In the genomic region with DNA sequence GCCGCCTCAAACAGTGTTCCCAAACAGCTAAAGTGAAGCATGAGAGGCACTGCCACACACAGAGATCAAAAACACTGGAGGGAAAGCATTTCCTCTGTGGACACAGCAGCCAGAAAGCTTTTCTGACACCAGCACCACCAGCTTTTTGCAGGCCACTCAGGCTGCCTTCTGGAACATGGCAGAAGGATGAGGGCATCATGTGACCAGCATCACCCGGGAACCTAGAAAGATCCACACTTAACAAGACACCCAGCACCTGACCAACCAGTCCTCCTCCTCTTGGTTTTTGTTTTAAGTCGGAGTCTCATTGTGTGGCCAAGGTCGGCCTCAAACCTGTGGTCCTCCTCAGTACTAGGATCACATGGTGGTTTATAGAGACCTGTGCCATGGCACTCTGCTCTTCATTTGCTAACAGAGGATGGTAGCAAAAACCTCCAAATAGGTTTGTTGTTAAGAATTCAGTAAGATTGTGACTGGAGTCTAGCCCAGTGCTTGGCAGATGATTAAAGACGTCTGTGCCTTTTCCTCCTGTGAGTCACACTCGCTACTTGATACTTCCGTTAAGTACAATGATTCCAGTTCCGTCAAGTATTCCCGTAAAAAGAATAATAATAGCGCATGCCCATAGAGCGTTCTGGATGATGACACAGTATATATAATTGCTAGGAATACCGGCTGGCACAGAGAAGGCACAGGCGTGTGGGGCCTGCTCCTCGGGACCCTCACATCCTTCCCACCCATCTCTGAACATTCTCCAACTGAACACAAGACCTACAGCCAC, we compare ENCODE assay signal across 9 mouse cellular contexts. TPM values are rescaled to one million over a fixed set of nuclear protein-coding genes. Genes with fewer than 3 reads are reported as not detected.
DNase-seq lines count a peak whose midpoint lies in the region; ATAC-seq and TF ChIP-seq lines count a peak whose summit lies in the region.
"Had no signal": no experiment of that assay in that cellular context is flagged by ENCODE, and none has a peak within 500 bp of the region (broad histone marks: within the 10 kb centered on the region; RNA-seq: fewer than 3 reads in every experiment).

No protein-coding gene starts in this region.

- DNase-seq in forebrain, embryonic 11.5 days (ENCODE audit: low spot score), result no peak
- DNase-seq in thymus, adult 2 months, result no peak
- no peak for DNase-seq in thymus, adult 18-20 months
- peak; percentile 84 for DNase-seq in kidney, postnatal 0 days (ENCODE audit: low spot score)
- DNase-seq in stomach, postnatal 0 days (ENCODE audit: low spot score), result no peak
- no peak for DNase-seq in adrenal gland, postnatal 25 days
- DNase-seq in hindbrain, embryonic 10.5 days (ENCODE audit: low spot score), result no peak

- no peak overlapping the region for H3K4me2 ChIP-seq in forebrain, embryonic 13.5 days
- H3K4me2 ChIP-seq in forebrain, embryonic 11.5 days (ENCODE audit: low read depth, low read length, severe bottlenecking), result no peak overlapping the region
- H3K4me2 ChIP-seq in kidney, postnatal 0 days (ENCODE audit: low read length), result no peak overlapping the region
- H3K4me2 ChIP-seq in stomach, postnatal 0 days (replicated peaks; ENCODE audit: low read depth), result no peak overlapping the region

- H3K9me3 ChIP-seq in forebrain, embryonic 13.5 days (replicated peaks), result no peaks in the 10 kb centered on the region
- H3K9me3 ChIP-seq in forebrain, embryonic 11.5 days (ENCODE audit: control insufficient read depth, low read length), result no peaks in the 10 kb centered on the region
- H3K9me3 ChIP-seq in kidney, postnatal 0 days (replicated peaks; ENCODE audit: low read length), result no peaks in the 10 kb centered on the region
- no peaks in the 10 kb centered on the region for H3K9me3 ChIP-seq in stomach, postnatal 0 days (ENCODE audit: control insufficient read depth, low read length)
- no peaks in the 10 kb centered on the region for H3K9me3 ChIP-seq in hindbrain, embryonic 10.5 days

- H3K4me1 ChIP-seq in forebrain, embryonic 13.5 days, result no peaks in the 10 kb centered on the region
- no peaks in the 10 kb centered on the region for H3K4me1 ChIP-seq in forebrain, embryonic 11.5 days (replicated peaks; ENCODE audit: control insufficient read depth, insufficient read depth, low read length)
- peaks cover 26% of the 10 kb centered on the region for H3K4me1 ChIP-seq in thymus, adult 2 months (replicated peaks; ENCODE audit: control insufficient read depth, insufficient read depth, low read length)
- H3K4me1 ChIP-seq in kidney, postnatal 0 days (replicated peaks; ENCODE audit: insufficient read depth, low read length), result peaks cover 12% of the 10 kb centered on the region
- 0 out of 2 replicates have a peak, but pooled peaks cover 2% of the 10 kb centered on the region for H3K4me1 ChIP-seq in stomach, postnatal 0 days (replicated peaks; ENCODE audit: control insufficient read depth, insufficient read depth)
- H3K4me1 ChIP-seq in hindbrain, embryonic 10.5 days (replicated peaks), result 0 out of 2 replicates have a peak, but pooled peaks cover 3% of the 10 kb centered on the region

- no peak overlapping the region for H3K4me3 ChIP-seq in forebrain, embryonic 13.5 days
- H3K4me3 ChIP-seq in forebrain, embryonic 11.5 days (ENCODE audit: low read depth, low read length), result no peak overlapping the region
- no peak overlapping the region for H3K4me3 ChIP-seq in thymus, adult 2 months (ENCODE audit: control insufficient read depth, insufficient read depth, low read length)
- H3K4me3 ChIP-seq in kidney, postnatal 0 days (replicated peaks; ENCODE audit: low read depth, low read length), result no peak overlapping the region
- H3K4me3 ChIP-seq in stomach, postnatal 0 days (ENCODE audit: low read depth, low read length), result no peak overlapping the region
- H3K4me3 ChIP-seq in hindbrain, embryonic 10.5 days, result no peak overlapping the region
- H3K4me3 ChIP-seq: erythroblast, embryonic 14.5 days had no signal

- H3K9ac ChIP-seq in forebrain, embryonic 13.5 days, result no peak overlapping the region
- H3K9ac ChIP-seq in forebrain, embryonic 11.5 days (ENCODE audit: low read length), result no peak overlapping the region
- no peak overlapping the region for H3K9ac ChIP-seq in kidney, postnatal 0 days (ENCODE audit: low read depth, low read length)
- H3K9ac ChIP-seq in stomach, postnatal 0 days (ENCODE audit: low read length), result no peak overlapping the region; the same call in 1 of the 2 replicates

- H3K27ac ChIP-seq in forebrain, embryonic 13.5 days, result peak overlapping the region; percentile 25; the same call in 1 of the 2 replicates
- H3K27ac ChIP-seq in forebrain, embryonic 11.5 days (ENCODE audit: low read depth, low read length), result no peak overlapping the region
- peak overlapping the region; percentile 20; the same call in 1 of the 2 replicates for H3K27ac ChIP-seq in thymus, adult 2 months (ENCODE audit: control insufficient read depth, insufficient read depth, low read length)
- H3K27ac ChIP-seq in kidney, postnatal 0 days, result peak overlapping the region; percentile 72
- peak overlapping the region; percentile 77 for H3K27ac ChIP-seq in stomach, postnatal 0 days (replicated peaks)
- no peak overlapping the region for H3K27ac ChIP-seq in hindbrain, embryonic 10.5 days

- 78% methylated on average over 14 of the region's 14 CpGs for WGBS in forebrain, embryonic 13.5 days
- 85% methylated on average over 14 of the region's 14 CpGs for WGBS in forebrain, embryonic 11.5 days
- WGBS in thymus, adult 2 months, result 88% methylated on average over 14 of the region's 14 CpGs
- 48% methylated on average over 14 of the region's 14 CpGs for WGBS in kidney, postnatal 0 days
- WGBS in stomach, postnatal 0 days, result 49% methylated on average over 14 of the region's 14 CpGs
- 89% methylated on average over 14 of the region's 14 CpGs for WGBS in hindbrain, embryonic 10.5 days

- TF ChIP-seq POLR2A in thymus, adult 2 months (IDR thresholded peaks at IDR 0.05; ENCODE audit: control insufficient read depth, extremely low read depth, insufficient read depth, low read length, poor library complexity), result no peak

- no peak for TF ChIP-seq CTCF in thymus, adult 2 months (IDR thresholded peaks at IDR 0.05; ENCODE audit: borderline replicate concordance, control insufficient read depth, extremely low read depth, insufficient read depth, low read length, poor library complexity)
- TF ChIP-seq CTCF in kidney, postnatal 0 days (IDR thresholded peaks at IDR 0.05; ENCODE audit: low read depth), result no peak
- no peak for TF ChIP-seq CTCF in stomach, postnatal 0 days (IDR thresholded peaks at IDR 0.05; ENCODE audit: low read depth)

- no peak for ATAC-seq in forebrain, embryonic 13.5 days
- ATAC-seq in forebrain, embryonic 11.5 days (replicated peaks; ENCODE audit: low FRiP score), result no peak
- ATAC-seq in kidney, postnatal 0 days (replicated peaks; ENCODE audit: low FRiP score, low read depth), result peak; percentile 54
- ATAC-seq in stomach, postnatal 0 days (ENCODE audit: low FRiP score, low TSS enrichment), result peak; percentile 53; the same call in 1 of the 2 replicates

- H3K36me3 ChIP-seq in forebrain, embryonic 13.5 days (ENCODE audit: poor library complexity, severe bottlenecking), result no peaks in the 10 kb centered on the region
- H3K36me3 ChIP-seq in forebrain, embryonic 11.5 days (ENCODE audit: control insufficient read depth, insufficient read depth, low read length), result no peaks in the 10 kb centered on the region
- H3K36me3 ChIP-seq in thymus, adult 2 months (ENCODE audit: control insufficient read depth, insufficient read depth, low read length), result no peaks in the 10 kb centered on the region
- no peaks in the 10 kb centered on the region for H3K36me3 ChIP-seq in kidney, postnatal 0 days (ENCODE audit: insufficient read depth, low read length)
- H3K36me3 ChIP-seq in stomach, postnatal 0 days (ENCODE audit: control insufficient read depth, insufficient read depth, low read length), result no peaks in the 10 kb centered on the region
- H3K36me3 ChIP-seq in hindbrain, embryonic 10.5 days, result no peaks in the 10 kb centered on the region

- H3K27me3 ChIP-seq in forebrain, embryonic 13.5 days, result no peaks in the 10 kb centered on the region
- no peaks in the 10 kb centered on the region for H3K27me3 ChIP-seq in forebrain, embryonic 11.5 days (ENCODE audit: control insufficient read depth, insufficient read depth, low read length)
- H3K27me3 ChIP-seq in thymus, adult 2 months (ENCODE audit: control insufficient read depth, insufficient read depth, low read length), result no peaks in the 10 kb centered on the region
- no peaks in the 10 kb centered on the region for H3K27me3 ChIP-seq in kidney, postnatal 0 days (ENCODE audit: insufficient read depth, low read length)
- no peaks in the 10 kb centered on the region for H3K27me3 ChIP-seq in stomach, postnatal 0 days (ENCODE audit: control insufficient read depth, insufficient read depth, low read length)
- no peaks in the 10 kb centered on the region for H3K27me3 ChIP-seq in hindbrain, embryonic 10.5 days (ENCODE audit: insufficient read depth, poor library complexity, severe bottlenecking)

- no peak for TF ChIP-seq EP300 in stomach, postnatal 0 days (optimal IDR thresholded peaks at IDR 0.05)

RNA-seq across cellular contexts. Expression of a gene that starts 51.8 kb away (rescaled TPM):
- polyA plus RNA-seq in forebrain, embryonic 13.5 days (2015; fragmentation: Nextera tagmentation; extraction: Ambion mirVana), result 19.7 and 20.6 TPM in 2 replicates
- polyA plus RNA-seq in forebrain, embryonic 11.5 days (2014; fragmentation: Nextera tagmentation; extraction: Ambion mirVana), result 28.0 and 29.1 TPM in 2 replicates
- polyA plus RNA-seq in thymus, adult 2 months (2012; rRNA removed), result 112 and 119 TPM in 2 replicates
- 77.0 and 83.7 TPM in 2 replicates for polyA plus RNA-seq in kidney, postnatal 0 days (2015; fragmentation: Nextera tagmentation; extraction: Ambion mirVana)
- 52.8 and 58.0 TPM in 2 replicates for polyA plus RNA-seq in stomach, postnatal 0 days (2015; fragmentation: Nextera tagmentation; extraction: Ambion mirVana)
- 87.7 and 126 TPM in 2 replicates for total RNA-seq in adrenal gland, postnatal 25 days (2021)
- 25.2 and 28.9 TPM in 2 replicates for polyA plus RNA-seq in hindbrain, embryonic 10.5 days (2016; fragmentation: Nextera tagmentation; extraction: Ambion mirVana)

Comparison
In these comparisons a context has a peak if more than half of its experiments do, and no peak if none do; other contexts are left out.
1. H3K27ac ChIP-seq: peak in forebrain, embryonic 13.5 days (single experiment), thymus, adult 2 months (single experiment), kidney, postnatal 0 days (single experiment) and stomach, postnatal 0 days (single experiment); none in forebrain, embryonic 11.5 days (single experiment) and hindbrain, embryonic 10.5 days (single experiment).
2. ATAC-seq: peak in kidney, postnatal 0 days (single experiment) and stomach, postnatal 0 days (single experiment); none in forebrain, embryonic 13.5 days (single experiment) and forebrain, embryonic 11.5 days (single experiment).